Mouse (Mus musculus) G1E (cell line): Measurements from ENCODE around the gene Kif13a. TPM values are rescaled to one million over a fixed set of nuclear protein-coding genes. Genes with fewer than 3 reads are reported as not detected.

ENCODE experiments used
- ATAC-seq: 2 replicates; pipeline ENCODE4 v1.8.0; 2016; ENCODE audit warnings: mild to moderate bottlenecking; ENCODE audit not compliant: insufficient number of reproducible peaks, poor library complexity, low FRiP score, severe bottlenecking; ENCODE audit errors: extremely low read depth
- DNase-seq: peaks from one replicate; pipeline ENCODE4 v3.0.0; 2012; ENCODE audit warnings: low spot score
- H3K27me3 ChIP-seq: 2 replicates; pipeline ENCODE4 v1.6.1; 2012; ENCODE audit warnings: mild to moderate bottlenecking, low read length, inconsistent platforms; ENCODE audit not compliant: insufficient read depth
- H3K36me3 ChIP-seq: replicated peaks from 2 replicates; pipeline ENCODE3; 2012; ENCODE audit warnings: mild to moderate bottlenecking, inconsistent platforms
- H3K4me1 ChIP-seq: 2 replicates; pipeline ENCODE4 v1.6.1; 2012; ENCODE audit warnings: low read depth, low read length, inconsistent platforms, mixed read lengths; ENCODE audit not compliant: insufficient read depth
- H3K4me3 ChIP-seq: 2 replicates; pipeline ENCODE4 v1.5.1; 2012; ENCODE audit warnings: low read depth, mild to moderate bottlenecking, inconsistent platforms, low read length, moderate library complexity, mixed read lengths
- H3K9me3 ChIP-seq: replicated peaks from 2 replicates; pipeline ENCODE4 v1.6.1; 2012; ENCODE audit warnings: inconsistent platforms
- CTCF ChIP-seq: IDR thresholded peaks from 2 replicates; pipeline ENCODE4 v1.5.1; 2012; ENCODE audit warnings: low read depth, low read length, inconsistent platforms, mixed read lengths
- GATA1 ChIP-seq: IDR thresholded peaks from 2 replicates; pipeline ENCODE4 v1.6.1; 2012; ENCODE audit warnings: borderline replicate concordance, low read length, inconsistent platforms, mixed read lengths
- GATA2 ChIP-seq: IDR thresholded peaks from 2 replicates; pipeline ENCODE4 v1.6.1; 2012; ENCODE audit warnings: low read depth, low read length, inconsistent platforms, borderline replicate concordance
- POLR2AphosphoS5 ChIP-seq: IDR thresholded peaks from 2 replicates; pipeline ENCODE4 v1.6.1; 2012; ENCODE audit warnings: low read depth, low read length, inconsistent platforms; ENCODE audit not compliant: insufficient replicate concordance
- TAL1 ChIP-seq: conservative IDR thresholded peaks from 2 replicates; pipeline ENCODE4 v1.6.1; 2012; ENCODE audit warnings: low read depth, low read length, inconsistent platforms, mixed read lengths
- polyA plus RNA-seq: library from polyadenylated mRNA; stranded (reverse); fragments of >175 nt; gene quantifications from 2 replicates; pipeline ENCODE4 v1.2.3, GENCODE M21; 2012
- total RNA-seq, 2 experiments: library from RNA; stranded (forward) in 1 of 2; stranded (reverse) in 1 of 2; fragments of 200-1000 nt in 1 of 2; fragments of >200 nt in 1 of 2; fragmentation: Nextera tagmentation in 1 of 2; gene quantifications; 2 replicates each; pipeline ENCODE4 v1.2.3; 2014 to 2017

Kif13a gene
- total and polyA plus RNA-seq, 3 experiments, result 0.16 TPM; not detected in 2

GRCm38 (mm10) chr13:46945256-46945655 lies 15.6 kb upstream of the Kif13a start:
- Histone ChIP-seq H3K9me3 (no peaks in the 10 kb centered on the region), H3K27me3 (peaks cover 2% of the 10 kb centered on the region), H3K4me3 (no peak overlapping the region), H3K4me1 (no peaks in the 10 kb centered on the region), H3K36me3 (no peaks in the 10 kb centered on the region)
- TF ChIP-seq GATA1, result no peak
- no peak for TF ChIP-seq POLR2AphosphoS5
- no peak for TF ChIP-seq CTCF
- TF ChIP-seq TAL1, result no peak
- no peak for TF ChIP-seq GATA2
- DNase-seq (no peak), ATAC-seq (no peak)

- no peaks in the 10 kb centered on the region for H3K9me3 ChIP-seq
- H3K4me3 ChIP-seq, result no peak overlapping the region
- DNase-seq (no peak), ATAC-seq (no peak)
- H3K36me3 ChIP-seq, result no peaks in the 10 kb centered on the region
- H3K4me1 ChIP-seq, result no peaks in the 10 kb centered on the region
- TF ChIP-seq GATA1 (no peak), CTCF (no peak), TAL1 (no peak), GATA2 (no peak), POLR2AphosphoS5 (no peak)
- H3K27me3 ChIP-seq, result no peaks in the 10 kb centered on the region
Measured at GRCm38 (mm10) chr13:46943294-46943693, 13.6 kb upstream of the Kif13a start.

GRCm38 (mm10) chr13:46934116-46934515 lies 4.4 kb upstream of the Kif13a start:
- H3K27me3 ChIP-seq, result peaks cover 2% of the 10 kb centered on the region
- H3K36me3 ChIP-seq, result no peaks in the 10 kb centered on the region
- TF ChIP-seq POLR2AphosphoS5 (no peak), GATA1 (no peak), CTCF (no peak), GATA2 (no peak), TAL1 (no peak)
- DNase-seq, result no peak
- no peak overlapping the region for H3K4me3 ChIP-seq
- no peaks in the 10 kb centered on the region for H3K4me1 ChIP-seq
- ATAC-seq, result no peak
- H3K9me3 ChIP-seq, result peaks cover 5% of the 10 kb centered on the region

GRCm38 (mm10) chr13:46932846-46933245 lies 3.2 kb upstream of the Kif13a start:
- H3K4me3 ChIP-seq, result no peak overlapping the region
- H3K27me3 ChIP-seq, result peaks cover 2% of the 10 kb centered on the region
- no peaks in the 10 kb centered on the region for H3K4me1 ChIP-seq
- no peak for DNase-seq
- H3K9me3 ChIP-seq, result peaks cover 5% of the 10 kb centered on the region
- no peaks in the 10 kb centered on the region for H3K36me3 ChIP-seq
- no peak for ATAC-seq
- no peak for TF ChIP-seq TAL1
- no peak for TF ChIP-seq CTCF
- TF ChIP-seq GATA2, result no peak
- no peak for TF ChIP-seq POLR2AphosphoS5
- TF ChIP-seq GATA1, result no peak

GRCm38 (mm10) chr13:46932049-46932448 lies 2.4 kb upstream of the Kif13a start:
- Histone ChIP-seq H3K27me3 (peaks cover 2% of the 10 kb centered on the region), H3K4me1 (no peaks in the 10 kb centered on the region), H3K9me3 (peaks cover 5% of the 10 kb centered on the region), H3K4me3 (no peak overlapping the region), H3K36me3 (no peaks in the 10 kb centered on the region)
- TF ChIP-seq GATA2 (no peak), GATA1 (no peak), CTCF (no peak), TAL1 (no peak)
- ATAC-seq (no peak), DNase-seq (no peak)

DNA sequence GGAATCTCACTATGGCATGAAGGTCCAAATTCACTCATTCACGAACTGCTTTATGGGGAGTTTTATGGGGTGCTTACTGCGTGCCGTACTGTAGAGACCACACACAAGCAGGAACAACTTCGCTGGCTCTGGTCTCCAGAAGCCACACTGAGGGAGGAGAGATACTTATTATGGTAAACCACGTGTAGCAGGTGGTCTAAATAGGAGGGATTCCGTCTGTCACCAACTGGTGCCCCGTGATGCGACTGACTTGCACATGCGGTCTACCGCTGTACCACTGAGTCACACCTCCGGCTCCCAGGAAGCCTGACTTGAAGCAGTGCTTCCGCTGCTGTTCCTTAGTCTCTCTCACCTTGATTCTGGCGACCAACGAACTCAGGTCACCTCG lies 986 bp upstream of the Kif13a start:
- peaks cover 5% of the 10 kb centered on the region for H3K9me3 ChIP-seq
- DNase-seq (no peak), ATAC-seq (no peak)
- H3K27me3 ChIP-seq, result peaks cover 2% of the 10 kb centered on the region
- H3K4me3 ChIP-seq, result no peak overlapping the region
- H3K36me3 ChIP-seq, result no peaks in the 10 kb centered on the region
- no peak for TF ChIP-seq GATA1
- no peak for TF ChIP-seq GATA2
- no peak for TF ChIP-seq POLR2AphosphoS5
- no peak for TF ChIP-seq CTCF
- no peak for TF ChIP-seq TAL1
- no peaks in the 10 kb centered on the region for H3K4me1 ChIP-seq

GRCm38 (mm10) chr13:46928961-46929691 lies 541 bp downstream of the Kif13a start:
- H3K27me3 ChIP-seq, result peaks cover 2% of the 10 kb centered on the region
- no peaks in the 10 kb centered on the region for H3K4me1 ChIP-seq
- DNase-seq, result no peak
- ATAC-seq, result no peak
- peaks cover 5% of the 10 kb centered on the region for H3K9me3 ChIP-seq
- no peak overlapping the region for H3K4me3 ChIP-seq
- no peaks in the 10 kb centered on the region for H3K36me3 ChIP-seq
- TF ChIP-seq TAL1 (no peak), POLR2AphosphoS5 (no peak), GATA2 (no peak), GATA1 (no peak), CTCF (no peak)
